Mouse (Mus musculus) T-helper 1 cell (primary cell): ENCODE results near the gene Prss30.
"Not testable (repeated sequence)": the region's sequence is repeated elsewhere in the genome, so short reads cannot be mapped to it uniquely, and the experiment has no call there.

Experiments
- in situ Hi-C: fragments of 300-600 bp; cut with MboI, MseI; formaldehyde crosslinking; loops from one replicate; pipeline ENCODE4 v1.15.1; 2025; ENCODE audit warnings: high pct_unique_total_duplicates

Gene Prss30

DNA sequence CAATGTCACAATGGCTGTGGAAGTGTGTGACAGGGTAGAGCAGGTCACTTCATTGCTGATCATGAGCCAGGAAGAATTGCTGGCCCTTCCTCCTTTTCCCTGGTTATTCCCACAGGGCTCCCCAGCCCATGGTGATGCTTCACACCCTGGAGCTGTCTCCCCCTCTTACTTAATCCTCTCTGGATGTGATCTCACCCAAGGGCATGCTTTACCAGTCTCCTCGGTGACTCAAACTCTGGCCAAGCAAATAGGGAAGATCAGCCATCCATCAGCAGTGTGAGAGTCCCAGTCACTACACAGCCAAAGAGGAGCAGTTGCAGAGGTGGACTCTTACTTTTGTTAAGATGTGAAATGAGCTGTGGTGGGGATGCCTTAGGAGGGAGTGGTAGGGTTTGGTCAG, 4.6 kb upstream of the Prss30 start:
- in situ Hi-C loops = no loop called here

DNA sequence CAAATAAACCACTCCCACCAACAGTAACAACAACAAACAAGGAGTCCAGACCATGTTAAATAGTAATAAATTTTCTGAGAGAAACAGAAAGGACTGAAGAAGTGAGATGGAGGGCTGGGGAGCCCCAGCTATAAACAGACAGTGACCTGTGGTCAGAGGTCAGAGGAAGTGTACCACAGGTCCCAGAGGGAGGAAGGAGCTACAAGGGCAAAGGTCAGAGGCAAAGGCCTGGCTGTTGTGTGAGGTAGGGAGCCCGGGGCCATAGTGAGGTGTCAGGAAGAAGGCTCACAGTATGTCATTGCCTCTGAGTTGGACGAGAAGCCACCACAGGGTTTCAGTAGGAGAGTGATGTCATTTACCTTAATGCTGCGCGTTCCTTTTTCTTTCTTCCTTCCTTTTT, 2.5 kb upstream of the Prss30 start:
- in situ Hi-C loops = no loop called here

DNA sequence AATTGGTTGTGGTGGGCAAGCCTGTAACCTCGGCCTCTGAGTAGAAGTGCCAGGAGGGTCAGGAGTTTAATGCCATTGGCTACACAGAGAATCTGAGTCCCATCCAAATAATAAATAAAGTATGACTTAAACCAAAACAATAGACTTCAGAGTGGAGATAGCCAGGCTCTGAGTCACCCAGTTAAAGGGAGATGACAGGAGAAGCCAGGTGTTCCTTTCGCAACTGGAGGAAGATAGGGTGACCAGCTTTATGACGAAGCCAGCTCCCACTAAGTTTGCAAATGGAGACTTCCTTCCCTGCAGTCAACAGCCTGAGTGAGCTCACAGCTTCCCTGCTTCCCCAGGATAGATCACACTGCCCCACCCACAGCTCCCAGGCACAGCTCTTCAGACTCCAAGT, 895 bp downstream of the Prss30 start:
- in situ Hi-C loops = no loop called here

- in situ Hi-C loops = no loop called here
Observed at GRCm38 (mm10) chr17:23976665-23977064, 3.7 kb downstream of the Prss30 start.

GRCm38 (mm10) chr17:23971315-23971714, 9.1 kb downstream of the Prss30 start:
- in situ Hi-C loops = no loop called here

GRCm38 (mm10) chr17:23969231-23969630, 11.1 kb downstream of the Prss30 start:
- in situ Hi-C loops = no loop called here

- in situ Hi-C loops = no loop called here
Observed at GRCm38 (mm10) chr17:23968780-23969179, 11.6 kb downstream of the Prss30 start.

DNA sequence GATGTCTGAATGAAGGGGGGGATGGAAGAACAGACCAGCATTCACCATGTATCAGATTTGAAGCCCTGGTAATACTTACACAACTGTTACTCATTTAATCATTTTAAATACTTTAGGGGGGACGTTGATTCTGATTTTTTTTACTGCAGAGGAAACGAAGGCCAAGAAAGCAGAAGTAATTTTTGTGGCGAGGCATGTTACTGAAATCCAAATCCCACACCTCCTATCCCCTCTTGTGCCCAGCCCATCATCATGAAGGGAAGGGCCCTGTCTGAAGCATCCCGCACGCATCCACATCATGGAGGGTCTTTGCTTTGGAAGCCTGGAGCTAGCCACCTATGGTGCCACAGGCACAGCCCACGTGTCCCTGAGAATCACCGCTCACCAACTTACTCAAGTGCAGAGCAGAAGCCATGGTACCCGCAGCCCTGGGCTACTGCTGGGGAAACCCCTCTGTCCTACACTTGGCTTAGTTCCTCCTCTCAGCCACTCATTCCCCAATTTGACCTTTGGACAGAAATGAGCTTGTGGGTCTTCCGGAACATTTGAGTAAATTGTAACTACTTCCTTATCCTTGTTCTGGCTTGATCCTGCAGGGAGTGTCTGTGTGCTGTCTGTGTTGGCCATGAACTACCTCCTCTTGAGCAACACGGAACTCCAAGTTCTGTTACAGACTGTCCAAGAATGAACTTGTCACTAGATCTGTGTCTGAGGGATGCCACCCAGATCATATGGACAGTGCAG, 13.5 kb downstream of the Prss30 start:
- in situ Hi-C loops = no loop called here

DNA sequence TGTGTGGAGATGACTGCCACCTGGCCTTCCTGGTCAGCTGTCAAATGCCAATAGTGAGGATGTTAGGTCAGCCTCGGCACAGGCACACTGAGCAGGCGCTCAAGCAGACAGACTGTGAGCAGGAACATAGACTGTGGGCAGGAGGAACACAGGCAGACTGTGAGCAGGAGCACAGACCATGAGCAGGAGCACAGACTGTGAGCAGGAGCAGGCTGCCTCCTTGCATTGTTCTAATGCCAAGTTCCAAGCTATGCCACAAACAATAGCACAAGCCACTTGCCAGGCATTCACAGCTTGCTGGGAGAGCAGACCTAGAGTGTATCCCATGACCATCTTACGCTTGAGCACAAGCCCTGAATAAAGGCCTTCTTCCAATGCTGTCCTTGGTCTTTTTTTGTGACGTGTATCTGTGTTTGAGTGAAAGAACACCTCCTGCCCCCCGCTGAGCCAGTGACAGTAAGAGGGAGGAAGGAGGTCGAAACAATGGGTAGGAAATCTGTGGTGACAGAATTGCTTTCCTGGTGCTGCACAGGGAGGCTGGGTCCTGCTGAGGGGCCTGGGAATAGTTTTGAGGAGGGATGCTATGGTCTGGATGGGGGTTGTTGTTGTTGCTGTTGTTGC, 14.5 kb downstream of the Prss30 start:
- in situ Hi-C loops = no loop called here

GRCm38 (mm10) chr17:23961573-23962122, 18.7 kb downstream of the Prss30 start:
- in situ Hi-C loops = no loop called here

- in situ Hi-C loops = no loop called here
Observed at GRCm38 (mm10) chr17:23960084-23960738, 20.2 kb downstream of the Prss30 start.

GRCm38 (mm10) chr17:23955174-23955573, 25.2 kb downstream of the Prss30 start, which contains the start of gene Sbpl:
Gene Sbpl, minus strand, starts transcription at chr17:23955274.
- in situ Hi-C loops = loop anchor here (5.0 kb wide), 1 partner anchor 98 kb away; no protein-coding TSS in a partner anchor

DNA sequence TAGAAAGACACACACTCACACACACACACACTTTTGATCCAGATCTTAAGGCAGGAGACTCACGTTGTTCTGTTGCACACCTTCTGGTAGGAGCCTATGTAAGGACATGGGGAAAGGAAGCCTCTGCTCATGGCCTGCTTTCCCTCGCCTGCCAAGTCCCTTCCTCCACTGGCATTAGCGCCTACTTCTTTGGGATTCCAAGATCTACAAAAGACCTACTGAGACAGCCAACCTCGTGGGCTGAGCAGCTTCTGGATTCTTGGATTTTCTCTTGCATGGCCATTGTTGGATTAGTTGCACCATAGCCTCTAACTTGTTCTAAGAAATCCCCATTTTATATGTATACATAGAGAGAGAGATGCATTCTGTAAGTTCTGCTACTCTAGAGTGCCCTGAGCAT, 29.5 kb downstream of the Prss30 start:
- in situ Hi-C loops = not testable (repeated sequence)

DNA sequence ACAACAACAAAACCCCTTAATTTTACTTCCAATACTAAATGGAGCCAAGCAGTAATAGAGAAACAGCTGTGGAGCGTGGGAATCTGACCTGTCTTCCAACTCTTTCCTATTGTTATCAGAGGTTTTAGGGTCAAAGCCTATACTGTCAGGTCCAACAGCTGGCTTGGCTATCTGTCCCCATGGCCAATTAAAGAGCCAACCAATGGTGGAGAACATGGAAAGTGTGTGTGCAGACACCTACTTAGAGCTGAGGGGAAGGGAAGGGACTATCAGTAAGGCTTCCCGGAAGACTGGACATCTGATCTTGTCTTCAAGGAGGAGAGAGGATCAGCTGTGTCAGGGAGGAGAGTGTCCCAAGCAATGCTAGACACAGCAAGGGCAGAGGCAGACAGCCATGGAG, 31.3 kb downstream of the Prss30 start:
- in situ Hi-C loops = no loop called here

- in situ Hi-C loops = not testable (repeated sequence)
Observed at GRCm38 (mm10) chr17:23947486-23947885, 32.9 kb downstream of the Prss30 start.

GRCm38 (mm10) chr17:23941372-23941771, 39.0 kb downstream of the Prss30 start, which contains the start of gene Sbp:
Gene Sbp, plus strand, starts transcription at chr17:23941672.
- in situ Hi-C loops = no loop called here

- in situ Hi-C loops = no loop called here
Observed at GRCm38 (mm10) chr17:23931157-23931556, 49.2 kb downstream of the Prss30 start.

DNA sequence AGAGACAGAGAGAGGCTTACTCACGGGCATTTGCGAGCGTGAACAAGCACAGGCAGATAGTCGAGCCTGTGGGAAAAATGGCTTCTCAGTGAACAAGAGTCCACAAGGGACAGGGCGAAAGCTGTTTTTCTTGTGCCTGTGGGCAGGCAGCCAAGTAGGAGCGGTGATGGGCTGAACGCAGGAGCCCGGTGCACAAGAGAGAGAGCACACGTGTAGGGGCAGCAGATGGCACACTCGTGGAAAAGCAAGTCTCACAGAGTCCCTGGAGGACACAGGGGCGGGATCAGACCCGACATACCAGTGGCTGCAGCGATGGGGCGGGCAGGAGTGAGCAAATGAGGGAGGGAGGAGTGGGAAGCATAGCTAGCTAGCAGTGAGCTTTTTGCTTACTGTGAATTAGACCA, 55.3 kb downstream of the Prss30 start:
- in situ Hi-C loops = no loop called here

GRCm38 (mm10) chr17:23924531-23925007, 55.8 kb downstream of the Prss30 start:
- in situ Hi-C loops = no loop called here
